ENCODE assay signal across 8 mouse cellular contexts in the genomic region with DNA sequence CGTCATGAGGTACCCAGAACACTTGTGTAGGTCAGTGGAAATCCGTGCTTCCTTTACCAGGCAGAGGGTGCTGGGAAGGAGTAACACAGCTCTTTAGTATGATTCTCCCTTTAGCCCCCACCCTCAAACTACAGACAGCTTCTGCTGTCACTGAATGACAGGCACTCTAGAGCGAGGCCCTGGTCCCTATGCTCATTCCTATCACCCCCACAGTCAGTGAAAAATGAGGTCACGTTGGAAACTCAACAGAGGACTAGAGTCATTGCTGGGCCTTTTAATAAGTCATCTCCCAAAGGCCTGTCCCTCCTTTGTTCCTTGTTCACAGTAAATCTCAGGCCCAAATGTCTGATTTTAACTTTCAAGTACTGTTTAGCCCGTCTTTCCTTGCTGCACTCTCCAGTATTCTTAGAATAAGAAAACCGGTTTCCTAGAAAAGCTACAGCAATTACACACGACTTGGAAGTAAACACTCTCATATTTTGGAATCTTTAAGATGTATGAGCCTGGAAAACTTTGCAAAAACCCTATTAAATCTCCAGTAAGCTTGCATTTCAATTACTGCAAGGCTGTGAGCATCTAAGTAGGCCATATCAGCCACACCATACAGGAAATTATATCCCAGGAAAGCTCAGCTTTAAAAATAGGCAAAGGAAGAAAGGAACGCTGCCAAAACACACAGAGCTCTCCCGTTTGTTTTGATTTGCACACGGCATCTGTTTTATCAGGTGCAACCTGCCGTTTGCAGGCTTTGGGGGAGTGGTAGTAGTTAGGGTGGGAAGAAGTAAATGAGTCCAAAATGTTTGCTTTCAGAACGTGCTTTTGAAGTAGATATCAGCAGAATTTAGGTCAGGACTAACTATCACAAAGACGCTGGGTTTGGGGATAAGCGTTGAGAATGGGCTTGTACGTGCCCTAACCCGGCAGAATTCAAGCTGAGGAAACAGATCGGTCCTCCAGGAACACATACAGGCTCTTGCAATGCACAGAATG. TPM values are rescaled to one million over a fixed set of nuclear protein-coding genes. Genes with fewer than 3 reads are reported as not detected.
DNase-seq lines count a peak whose midpoint lies in the region; ATAC-seq and TF ChIP-seq lines count a peak whose summit lies in the region.

No protein-coding gene starts in this region.

- H3K4me3 ChIP-seq in liver, adult 2 months (ENCODE audit: insufficient read depth, low read depth, low read length): 0 out of 2 replicates have a peak overlapping the region, but pooled peaks have one; percentile 22
- H3K4me3 ChIP-seq in embryonic facial prominence, embryonic 12.5 days: no peak overlapping the region
- H3K4me3 ChIP-seq in hindbrain, embryonic 12.5 days: no peak overlapping the region

- ATAC-seq in embryonic facial prominence, embryonic 12.5 days (ENCODE audit: insufficient number of reproducible peaks, insufficient read depth, low FRiP score, low TSS enrichment): no peak
- no peak for ATAC-seq in hindbrain, embryonic 12.5 days (ENCODE audit: low FRiP score)

- no peaks in the 10 kb centered on the region for H3K27me3 ChIP-seq in liver, adult 2 months (ENCODE audit: control insufficient read depth, insufficient read depth, low read length)
- no peaks in the 10 kb centered on the region for H3K27me3 ChIP-seq in embryonic facial prominence, embryonic 12.5 days
- no peaks in the 10 kb centered on the region for H3K27me3 ChIP-seq in hindbrain, embryonic 12.5 days

- H3K79me2 ChIP-seq in liver, adult 2 months (ENCODE audit: control insufficient read depth, insufficient read depth, low read length): peaks cover 14% of the 10 kb centered on the region; the same call in 1 of the 2 replicates

- H3K27ac ChIP-seq in liver, adult 2 months (replicated peaks; ENCODE audit: insufficient read depth, low read depth, low read length): peak overlapping the region; percentile 94
- peak overlapping the region; percentile 84 for H3K27ac ChIP-seq in embryonic facial prominence, embryonic 12.5 days
- H3K27ac ChIP-seq in hindbrain, embryonic 12.5 days: peak overlapping the region; percentile 24; the same call in 1 of the 2 replicates

- peaks cover 37% of the 10 kb centered on the region for H3K4me1 ChIP-seq in liver, adult 2 months (ENCODE audit: control insufficient read depth, insufficient read depth, low read length)
- peaks cover 31% of the 10 kb centered on the region for H3K4me1 ChIP-seq in embryonic facial prominence, embryonic 12.5 days
- peaks cover 16% of the 10 kb centered on the region for H3K4me1 ChIP-seq in hindbrain, embryonic 12.5 days

- H3K9ac ChIP-seq in liver, adult 2 months (ENCODE audit: low read depth, low read length): peak overlapping the region; percentile 47
- H3K9ac ChIP-seq in embryonic facial prominence, embryonic 12.5 days: no peak overlapping the region
- H3K9ac ChIP-seq in hindbrain, embryonic 12.5 days: no peak overlapping the region

- TF ChIP-seq CTCF in liver, adult 2 months (IDR thresholded peaks at IDR 0.05; ENCODE audit: low read depth, low read length): no peak

- H3K36me3 ChIP-seq in liver, adult 2 months (ENCODE audit: control insufficient read depth, insufficient read depth, low read length): no peaks in the 10 kb centered on the region
- H3K36me3 ChIP-seq in embryonic facial prominence, embryonic 12.5 days: no peaks in the 10 kb centered on the region
- no peaks in the 10 kb centered on the region for H3K36me3 ChIP-seq in hindbrain, embryonic 12.5 days

- no peak for TF ChIP-seq POLR2A in liver, adult 2 months (IDR thresholded peaks at IDR 0.05; ENCODE audit: extremely low read depth, insufficient read depth, low read length)

- no peak overlapping the region for H3K4me2 ChIP-seq in embryonic facial prominence, embryonic 12.5 days (replicated peaks)
- H3K4me2 ChIP-seq in hindbrain, embryonic 12.5 days (replicated peaks): no peak overlapping the region

- 19% methylated on average over 17 of the region's 17 CpGs for WGBS in liver, adult 2 months
- 40% methylated on average over 17 of the region's 17 CpGs for WGBS in embryonic facial prominence, embryonic 12.5 days
- 61% methylated on average over 17 of the region's 17 CpGs for WGBS in hindbrain, embryonic 12.5 days

- DNase-seq in liver, adult 2 months (ENCODE audit: extremely low read depth, low read depth, low spot score): peak; percentile 84
- DNase-seq in liver: no peak
- DNase-seq in lung, postnatal 36 days: peak; percentile 59
- no peak for DNase-seq in ovary, postnatal 10 days (ENCODE audit: low spot score)
- no peak for DNase-seq in spleen, postnatal 10 days (ENCODE audit: low spot score in 2 of 2)
- no peak for DNase-seq in embryo, embryonic 9.5 days (ENCODE audit: extremely low spot score)

- H3K9me3 ChIP-seq in embryonic facial prominence, embryonic 12.5 days: no peaks in the 10 kb centered on the region
- H3K9me3 ChIP-seq in hindbrain, embryonic 12.5 days (replicated peaks): no peaks in the 10 kb centered on the region

RNA-seq across cellular contexts. Expression of gene Jmjd1c, which starts 39.8 kb away (rescaled TPM):
- total RNA-seq in liver, adult 2 months (2014; rRNA removed): 44.8 and 48.3 TPM in 2 replicates
- polyA plus RNA-seq in liver, adult 2 months (2012; rRNA removed): 5.7 and 5.8 TPM in 2 replicates
- polyA plus RNA-seq in embryonic facial prominence, embryonic 12.5 days (2016; fragmentation: Nextera tagmentation; extraction: Ambion mirVana): 56.3 and 62.7 TPM in 2 replicates
- polyA plus RNA-seq in hindbrain, embryonic 12.5 days (2016; fragmentation: Nextera tagmentation; extraction: Ambion mirVana): 60.1 and 65.1 TPM in 2 replicates

RNA-seq across cellular contexts. Expression of gene Reep3, which starts 40.6 kb away (rescaled TPM):
- total RNA-seq in liver, adult 2 months (2014; rRNA removed): 36.1 and 38.8 TPM in 2 replicates
- polyA plus RNA-seq in liver, adult 2 months (2012; rRNA removed): 21.6 and 24.8 TPM in 2 replicates
- 38.7 and 39.7 TPM in 2 replicates for polyA plus RNA-seq in embryonic facial prominence, embryonic 12.5 days (2016; fragmentation: Nextera tagmentation; extraction: Ambion mirVana)
- 53.3 and 54.0 TPM in 2 replicates for polyA plus RNA-seq in hindbrain, embryonic 12.5 days (2016; fragmentation: Nextera tagmentation; extraction: Ambion mirVana)

Comparison
In these comparisons a context has a peak if more than half of its experiments do, and no peak if none do; other contexts are left out.
1. DNase-seq: peak in liver, adult 2 months (single experiment) and lung, postnatal 36 days (single experiment); none in liver (single experiment), ovary, postnatal 10 days (single experiment), spleen, postnatal 10 days (0 of 2) and embryo, embryonic 9.5 days (single experiment).
2. H3K27ac ChIP-seq: peak in every context shown above with its lines; median percentile 94 in liver, adult 2 months; 84 in embryonic facial prominence, embryonic 12.5 days; 24 in hindbrain, embryonic 12.5 days.